Mouse (Mus musculus) CH12.LX (cell line): ENCODE measurements around the gene Itprid1.

Experiments used
- CTCF ChIP-seq, 2 experiments: IDR thresholded peaks in 1 of 2; conservative IDR thresholded peaks in 1 of 2; 2 replicates each; pipeline ENCODE4 v1.5.1; 2011 to 2012; ENCODE audit warnings: low read depth in 2 of 2, low read length in 2 of 2, improper control_type of control experiment in 1 of 2, inconsistent platforms in 1 of 2, mild to moderate bottlenecking in 1 of 2, moderate library complexity in 1 of 2
- KAT2A ChIP-seq: IDR thresholded peaks from 2 replicates; pipeline ENCODE4 v1.6.1; 2012; ENCODE audit warnings: low read length, improper control_type of control experiment, inconsistent platforms; ENCODE audit not compliant: insufficient replicate concordance
- PAX5 ChIP-seq: IDR thresholded peaks from 2 replicates; pipeline ENCODE4 v1.6.1; 2012; ENCODE audit warnings: low read length, inconsistent platforms, mixed read lengths

GRCm38 (mm10) chr6:55920282-55920720 lies 83.6 kb downstream of the Itprid1 start:
- TF ChIP-seq PAX5 (no peak), KAT2A (no peak), CTCF (conservative IDR thresholded peaks at IDR 0.05 in 1 of 2, IDR thresholded peaks at IDR 0.05 in 1 of 2; ENCODE audit: low read depth in 2 of 2, low read length in 2 of 2) (no peak)
